Mouse (Mus musculus) forelimb bud, embryonic 11.5 days (tissue): Measurements from ENCODE around the gene Tuba1c.
"Not testable (repeated sequence)": the region's sequence is repeated elsewhere in the genome, so short reads cannot be mapped to it uniquely, and the experiment has no call there.

ENCODE experiments used
- DNase-seq: peaks from one replicate; pipeline ENCODE4 v3.0.0-alpha.2; 2012; ENCODE audit warnings: low read depth, low spot score

Tuba1c gene

DNA sequence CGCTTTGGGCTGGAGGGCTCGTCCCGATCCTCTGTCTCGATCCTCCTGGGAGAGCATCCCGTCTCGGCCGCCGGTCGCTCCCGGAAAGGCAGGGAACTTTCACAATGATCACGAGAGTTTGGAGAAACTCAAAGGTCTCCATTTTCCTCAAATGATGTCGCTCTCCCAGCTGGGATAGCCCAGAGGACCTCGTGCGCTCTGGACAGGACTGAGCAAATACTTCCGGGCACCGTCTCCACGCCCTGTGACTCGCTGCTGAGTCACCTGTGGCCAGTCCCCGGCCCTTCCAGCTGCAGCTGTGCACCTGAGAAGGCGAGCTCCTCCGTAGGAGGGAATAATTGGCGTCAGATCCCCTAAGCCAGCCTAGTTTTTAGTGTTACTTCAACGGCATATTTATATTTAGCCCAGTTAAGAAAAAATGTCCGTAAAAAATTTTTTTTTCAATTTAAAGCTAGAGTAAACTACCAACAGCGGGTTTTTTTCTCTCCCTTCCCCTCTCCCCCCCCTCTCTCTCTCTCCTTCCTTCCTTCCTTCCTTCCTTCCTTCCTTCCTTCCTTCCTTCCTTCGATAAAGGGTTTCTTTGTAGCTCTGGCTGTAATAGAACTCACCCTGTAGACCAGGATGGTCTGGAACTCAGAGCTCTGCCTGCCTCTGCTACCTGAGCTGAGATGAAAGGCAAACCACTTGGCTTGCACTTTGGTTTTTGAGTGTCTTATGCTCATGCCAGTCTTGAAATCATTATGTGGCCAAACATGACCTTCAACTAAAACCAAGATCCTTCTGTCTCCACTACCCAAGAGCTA, 1.1 kb downstream of the Tuba1c start:
- no peak for DNase-seq

DNA sequence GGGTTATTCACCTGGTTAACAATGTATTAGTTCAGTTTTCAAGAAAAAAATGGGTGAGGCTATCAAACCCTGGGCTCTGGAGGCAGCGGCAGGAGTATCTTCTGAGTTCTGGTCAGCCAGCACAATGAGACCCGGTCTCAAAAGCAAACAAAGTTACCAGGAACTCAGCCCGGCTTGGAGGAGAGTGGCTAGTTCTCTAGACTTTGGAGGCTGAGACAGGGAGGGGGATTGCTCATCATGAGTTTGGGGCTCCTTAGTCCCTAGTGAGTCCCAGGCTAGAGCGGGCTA, 1.6 kb downstream of the Tuba1c start:
- no peak for DNase-seq

DNA sequence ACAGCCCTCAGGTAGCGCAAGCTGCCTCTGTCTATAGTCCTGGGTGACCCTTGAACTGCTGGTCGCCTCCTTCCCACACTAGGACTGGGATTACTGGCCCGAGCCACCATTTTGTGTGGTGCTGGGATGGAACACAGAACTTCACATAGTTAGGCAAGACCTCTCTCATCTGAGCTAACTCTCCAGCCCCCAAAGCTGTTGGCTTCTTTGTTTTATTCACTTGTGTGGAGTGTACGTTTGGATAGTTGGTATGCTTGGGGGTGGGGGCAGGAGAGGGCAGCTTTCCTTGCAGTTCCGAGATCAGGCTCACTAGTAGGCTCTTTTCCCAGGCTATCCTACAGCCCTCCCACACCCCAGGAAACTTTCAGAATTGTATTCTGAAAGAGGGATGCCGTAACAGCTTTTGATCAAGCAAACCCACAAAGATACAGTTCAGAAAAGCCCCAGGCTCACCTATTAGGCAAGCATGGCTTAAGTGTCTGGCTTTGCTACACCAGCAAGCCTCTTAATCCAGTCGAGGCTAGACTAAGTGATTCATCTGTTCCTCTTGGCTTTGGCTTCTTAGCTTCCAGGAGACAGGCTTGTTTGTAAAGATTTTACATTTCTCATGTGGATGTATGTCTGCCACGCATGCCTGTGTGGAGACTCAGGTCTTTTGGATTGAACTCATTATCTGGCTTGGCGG, 2.5 kb downstream of the Tuba1c start:
- DNase-seq, result no peak

DNA sequence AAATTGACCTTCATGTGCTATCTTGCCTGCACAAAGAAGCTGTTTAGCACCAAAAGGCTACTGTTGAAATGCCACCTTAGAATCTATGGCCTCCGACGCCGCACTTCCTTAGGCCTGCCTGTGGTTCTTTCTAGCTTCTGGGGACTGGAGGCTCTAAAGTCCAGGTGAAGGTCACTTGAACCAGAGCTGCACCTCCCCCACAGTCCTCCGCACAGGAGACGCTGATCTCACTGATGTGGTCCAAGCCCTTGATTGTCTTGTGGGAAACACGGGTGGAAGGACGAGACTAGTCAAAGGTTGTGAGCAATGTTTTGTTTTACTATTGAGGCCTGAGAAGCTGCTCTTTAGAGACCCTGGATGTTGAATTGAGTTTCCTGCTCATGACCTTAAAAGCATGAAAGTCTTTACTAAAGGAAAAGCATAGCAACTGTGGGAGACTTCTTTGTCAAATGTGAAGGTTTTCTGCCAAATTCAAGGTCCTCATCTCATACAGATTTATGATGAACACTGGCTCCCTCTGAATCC, 3.1 kb downstream of the Tuba1c start:
- no peak for DNase-seq

DNA sequence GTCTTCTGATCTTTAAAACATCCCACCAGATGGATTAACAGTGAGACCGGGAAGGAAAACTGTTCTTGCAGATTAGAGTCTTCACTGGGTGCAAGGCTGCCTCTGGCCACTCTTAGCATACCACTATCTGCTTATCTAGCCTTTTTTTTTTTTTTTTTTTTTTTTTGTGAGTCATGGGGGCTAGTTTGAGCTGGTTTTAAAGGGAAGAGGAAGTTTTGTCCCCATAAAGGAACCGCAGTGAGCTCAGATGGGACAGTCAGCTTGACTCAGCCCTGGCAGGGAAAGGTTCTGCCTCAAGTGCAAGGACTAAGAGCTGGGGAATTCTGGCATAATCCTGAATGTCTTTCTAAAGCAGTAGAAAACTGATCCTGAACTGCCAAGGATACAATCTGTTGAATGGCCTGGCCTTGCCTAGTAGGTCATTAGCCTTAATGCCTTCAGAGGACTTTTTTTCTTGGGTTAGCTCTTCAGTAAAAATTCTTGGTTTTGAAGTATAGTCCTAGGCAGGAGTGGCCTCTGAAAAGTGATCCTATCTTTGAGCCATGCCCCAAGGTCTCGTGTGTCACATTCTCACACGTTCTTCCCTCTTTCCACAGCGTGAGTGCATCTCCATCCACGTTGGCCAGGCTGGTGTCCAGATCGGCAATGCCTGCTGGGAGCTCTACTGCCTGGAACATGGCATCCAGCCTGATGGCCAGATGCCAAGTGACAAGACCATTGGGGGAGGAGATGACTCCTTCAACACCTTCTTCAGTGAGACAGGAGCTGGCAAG, 4.0 kb downstream of the Tuba1c start:
- DNase-seq, result no peak

DNA sequence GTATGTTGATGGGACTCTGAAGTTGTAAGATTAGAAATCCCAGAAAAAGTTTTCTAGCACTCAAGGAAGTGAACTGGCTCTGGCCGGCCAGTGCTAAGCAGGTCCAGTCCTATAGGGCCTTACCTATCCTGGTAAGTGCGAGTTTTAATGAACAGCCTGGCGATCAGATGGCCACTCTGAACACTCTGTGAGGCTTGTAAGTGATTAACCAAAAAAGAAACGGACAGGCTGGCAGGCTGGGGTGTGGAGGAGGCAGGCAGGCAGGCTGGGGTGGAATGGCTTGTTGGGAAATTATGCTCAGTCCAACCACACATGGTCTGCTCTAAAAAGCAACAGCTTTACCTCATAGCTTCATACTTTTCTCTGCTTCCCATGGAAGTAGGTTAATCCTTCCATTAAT, 5.7 kb downstream of the Tuba1c start:
- no peak for DNase-seq

DNA sequence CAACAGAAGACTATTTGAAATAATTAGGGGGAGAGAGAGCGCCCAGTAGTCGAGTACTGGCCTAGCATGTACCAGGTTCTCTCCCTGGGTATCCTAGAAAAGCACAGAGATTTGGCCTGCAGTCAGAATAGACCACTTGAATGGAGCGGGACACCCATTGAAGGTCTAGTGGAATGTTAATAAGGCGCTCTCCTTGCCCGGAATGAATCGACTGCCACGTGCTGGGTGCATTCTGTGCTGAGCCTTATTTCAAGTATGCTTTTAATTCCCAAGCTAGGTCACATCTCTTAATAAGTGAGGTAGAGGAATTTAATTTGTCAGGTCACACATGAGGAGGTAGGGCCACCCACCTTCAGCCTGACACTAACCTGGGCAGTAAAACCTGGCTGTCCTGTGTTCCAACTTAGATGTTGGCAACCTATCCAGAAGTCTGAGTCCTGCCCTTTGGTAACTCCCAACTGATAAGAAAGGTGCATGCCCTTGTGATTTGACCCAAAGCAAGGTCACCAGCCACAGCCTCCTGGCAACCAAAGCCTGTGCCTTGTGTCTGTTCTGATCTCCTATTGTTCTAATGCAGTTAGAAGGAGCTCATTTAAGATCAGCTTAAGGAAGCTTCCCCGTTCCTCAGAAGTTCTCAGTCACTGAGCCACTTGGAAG, 6.7 kb downstream of the Tuba1c start:
- DNase-seq, result no peak

DNA sequence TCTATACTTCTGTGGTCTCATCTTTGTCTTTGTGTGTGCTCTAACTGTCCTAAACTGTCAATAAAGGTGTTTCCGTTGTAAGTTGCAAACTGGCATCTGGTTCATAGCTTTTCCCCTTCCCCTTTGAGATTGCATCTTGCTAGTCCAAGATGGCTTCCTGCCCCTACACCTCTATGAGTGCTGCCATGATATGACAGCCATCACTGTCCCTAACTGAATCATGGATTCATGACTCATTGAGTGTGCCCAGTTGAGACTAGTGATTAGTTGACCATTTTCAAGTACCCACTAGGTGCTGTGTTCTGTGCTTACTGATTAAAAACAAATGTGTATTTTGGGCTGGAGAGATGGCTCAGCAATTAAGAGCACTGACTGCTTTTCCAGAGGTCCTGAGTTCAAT, 8.3 kb downstream of the Tuba1c start:
- DNase-seq, result no peak

DNA sequence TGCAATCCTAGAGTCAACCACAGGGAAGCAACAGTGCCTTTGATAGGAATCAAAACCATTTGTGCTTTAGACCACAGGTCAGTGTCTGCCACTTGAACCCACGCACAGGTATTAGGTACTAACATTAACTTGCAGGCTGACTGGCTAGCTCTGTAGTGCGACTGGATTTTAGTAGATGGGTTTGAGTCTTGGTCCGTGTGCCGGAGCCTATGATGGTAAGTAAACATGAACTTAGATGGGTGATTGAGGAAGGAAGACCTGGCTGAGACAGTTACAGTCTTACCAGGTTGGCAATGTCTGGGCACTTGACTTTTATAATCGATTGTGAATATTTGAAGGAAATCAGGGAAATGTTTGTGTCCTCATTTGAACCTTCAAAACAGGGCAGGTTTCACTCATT, 9.1 kb downstream of the Tuba1c start:
- no peak for DNase-seq

DNA sequence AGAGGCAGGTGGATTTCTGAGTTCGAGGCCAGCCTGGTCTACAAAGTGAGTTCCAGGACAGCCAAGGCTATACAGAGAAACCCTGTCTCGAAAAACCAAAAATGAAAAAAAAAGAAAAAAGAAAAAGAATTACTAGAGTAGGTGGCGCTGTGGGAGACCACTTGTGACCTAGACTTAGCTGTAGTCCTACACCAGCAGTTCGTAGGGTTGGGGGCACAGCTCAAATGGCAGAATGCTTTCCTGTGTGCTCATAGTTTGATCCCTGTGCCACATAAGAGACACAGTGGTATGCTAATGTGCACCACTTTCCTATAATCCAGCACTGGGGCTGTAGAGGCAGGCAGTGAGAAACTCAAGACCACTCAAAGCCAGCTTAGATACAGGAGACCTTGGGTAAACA, 9.6 kb downstream of the Tuba1c start:
- no peak for DNase-seq

DNA sequence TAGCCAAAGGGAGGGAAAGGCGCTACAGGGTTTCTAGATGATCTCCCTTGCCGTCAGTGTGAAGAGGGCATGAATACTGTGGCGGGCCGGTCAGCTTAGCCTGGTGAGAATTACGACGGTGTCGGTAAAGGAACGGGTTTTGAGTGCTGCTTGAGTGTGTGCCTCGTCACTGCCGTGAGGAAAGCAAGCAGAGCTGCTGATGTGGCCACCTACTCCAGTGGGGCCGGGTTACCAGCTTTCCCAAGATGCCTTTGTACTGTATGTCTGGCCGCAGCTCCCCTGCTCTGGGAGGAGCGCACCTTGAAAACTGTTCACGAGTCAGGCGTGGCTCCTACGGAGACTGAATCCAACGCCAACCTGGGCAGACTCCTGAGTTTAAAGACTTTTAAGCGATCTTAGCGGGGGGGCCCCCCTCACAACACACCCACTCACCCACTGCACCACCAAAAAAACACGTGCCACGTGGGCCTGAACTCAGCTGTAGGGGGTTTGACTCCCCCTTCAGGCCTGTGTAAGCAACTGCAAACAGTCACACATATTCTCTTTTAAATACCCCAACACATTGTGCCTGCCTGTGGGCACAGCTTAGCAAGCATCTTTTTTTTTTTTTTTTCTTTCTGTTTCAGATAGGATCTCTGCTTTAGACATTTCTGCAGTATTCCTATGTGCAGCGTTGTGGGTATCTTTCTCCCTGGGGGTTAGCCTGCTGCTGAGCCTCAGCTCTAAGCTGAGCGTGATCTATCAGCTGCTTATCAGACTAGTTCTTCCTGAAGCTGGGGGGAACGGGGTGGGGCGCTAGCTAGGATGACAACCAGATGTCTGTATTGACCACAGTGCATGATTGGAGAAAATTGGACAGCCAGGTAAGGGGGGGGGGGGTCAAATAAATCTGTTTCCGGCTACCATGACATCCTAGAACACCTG, 10.6 kb downstream of the Tuba1c start:
- no peak for DNase-seq

DNA sequence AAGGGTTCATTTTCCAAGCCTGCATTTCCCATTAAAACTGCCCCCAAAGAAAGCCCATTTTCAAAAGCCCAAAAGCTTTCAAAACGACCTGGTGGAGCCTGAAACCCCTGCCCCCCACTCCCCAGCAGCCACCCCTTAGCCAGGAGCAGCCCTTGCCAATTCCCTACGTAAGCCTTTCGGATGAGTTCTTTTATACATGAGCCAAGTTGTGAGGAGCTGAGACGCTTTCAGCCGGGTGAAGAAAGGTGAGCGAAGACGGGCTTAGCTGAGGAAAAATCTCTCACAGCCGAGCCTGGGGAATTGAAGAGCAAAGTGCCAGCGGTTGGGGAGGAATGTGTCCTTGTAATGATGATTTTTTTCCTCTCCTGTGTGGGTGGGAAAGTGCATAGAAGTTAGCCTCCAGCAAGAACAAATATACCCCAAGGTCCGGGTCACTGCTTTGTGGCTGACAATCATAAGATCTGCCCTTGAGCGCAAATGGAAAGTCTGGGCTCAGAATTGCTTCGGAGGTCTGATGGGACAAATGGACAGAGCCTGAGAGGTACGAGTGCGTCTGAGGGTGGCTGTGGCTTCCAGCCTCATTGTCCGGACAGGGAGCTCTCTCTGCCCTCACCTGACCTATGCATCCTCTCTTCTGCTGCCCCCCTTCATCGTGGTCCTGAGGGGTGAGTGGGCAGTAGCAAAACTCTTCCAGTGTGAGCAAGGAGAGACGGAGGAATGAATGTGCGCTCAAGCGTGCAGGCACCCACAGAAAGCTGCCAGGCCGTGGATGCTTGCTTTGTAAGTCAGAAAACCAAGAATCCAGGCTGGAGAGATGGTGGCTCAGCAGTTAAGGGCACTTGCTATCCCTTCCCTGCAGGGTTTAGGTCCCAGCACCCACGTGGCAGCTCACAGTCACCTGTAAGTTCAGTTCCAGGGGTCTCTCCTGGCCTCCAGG, 11.5 kb downstream of the Tuba1c start:
- DNase-seq, result no peak

DNA sequence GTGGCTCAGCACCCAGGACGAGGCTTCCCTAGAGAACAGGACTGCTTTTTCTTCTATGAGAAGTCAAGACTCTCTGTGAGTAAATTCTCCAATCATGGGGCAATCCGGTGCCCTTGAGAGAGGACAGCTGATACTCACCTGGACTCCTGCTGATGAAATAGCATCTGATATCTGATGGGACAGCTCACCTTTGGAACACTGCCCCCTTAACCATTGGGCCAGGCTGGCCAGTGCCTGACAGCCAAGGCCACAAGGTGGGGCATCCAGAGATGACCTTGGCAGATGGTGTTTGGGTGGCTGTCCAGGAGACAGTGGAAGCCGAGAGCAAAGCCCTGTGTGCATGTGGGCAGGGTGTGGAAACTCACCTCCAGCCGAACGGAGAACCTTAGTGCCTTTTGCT, 12.6 kb downstream of the Tuba1c start:
- no peak for DNase-seq

DNA sequence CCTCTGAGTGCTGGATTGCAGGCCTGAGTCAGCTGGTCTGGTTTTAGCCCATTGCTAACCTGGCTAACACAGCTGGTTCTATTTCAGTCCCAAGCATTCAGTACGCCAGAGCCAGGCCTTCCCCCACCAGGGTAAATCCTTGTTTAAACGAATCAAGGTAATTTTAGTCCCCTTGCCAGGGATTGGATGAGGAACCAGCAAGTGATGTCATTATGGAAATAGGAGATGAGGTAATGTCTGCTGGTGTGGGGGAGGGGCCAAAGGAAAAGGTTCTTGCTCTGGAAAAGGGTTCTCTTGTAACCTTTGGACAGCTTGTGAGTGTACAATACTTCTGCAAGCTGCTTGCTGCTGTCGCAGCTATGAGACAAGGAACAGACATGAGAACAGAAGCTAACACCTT, 15.2 kb downstream of the Tuba1c start:
- DNase-seq, result no peak

DNA sequence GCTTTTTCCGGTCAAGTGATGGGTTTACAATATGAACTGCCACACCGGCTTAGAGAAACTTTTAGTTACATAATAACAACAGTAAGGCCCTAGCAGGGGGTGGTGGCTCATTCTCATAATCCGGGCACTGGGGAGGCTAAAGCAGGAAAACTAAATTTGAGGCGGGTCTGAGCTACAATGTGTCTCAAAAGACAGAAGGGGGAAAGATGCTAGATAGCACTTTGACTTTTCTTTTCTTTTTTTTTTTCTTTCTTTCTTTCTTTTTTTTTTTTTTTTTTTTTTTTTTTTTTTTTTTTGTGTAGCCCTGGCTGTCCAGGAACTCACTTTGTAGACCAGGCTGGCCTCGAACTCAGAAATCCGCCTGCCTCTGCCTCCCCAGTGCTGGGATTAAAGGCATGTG, 16.0 kb downstream of the Tuba1c start:
- not testable (repeated sequence) for DNase-seq

DNA sequence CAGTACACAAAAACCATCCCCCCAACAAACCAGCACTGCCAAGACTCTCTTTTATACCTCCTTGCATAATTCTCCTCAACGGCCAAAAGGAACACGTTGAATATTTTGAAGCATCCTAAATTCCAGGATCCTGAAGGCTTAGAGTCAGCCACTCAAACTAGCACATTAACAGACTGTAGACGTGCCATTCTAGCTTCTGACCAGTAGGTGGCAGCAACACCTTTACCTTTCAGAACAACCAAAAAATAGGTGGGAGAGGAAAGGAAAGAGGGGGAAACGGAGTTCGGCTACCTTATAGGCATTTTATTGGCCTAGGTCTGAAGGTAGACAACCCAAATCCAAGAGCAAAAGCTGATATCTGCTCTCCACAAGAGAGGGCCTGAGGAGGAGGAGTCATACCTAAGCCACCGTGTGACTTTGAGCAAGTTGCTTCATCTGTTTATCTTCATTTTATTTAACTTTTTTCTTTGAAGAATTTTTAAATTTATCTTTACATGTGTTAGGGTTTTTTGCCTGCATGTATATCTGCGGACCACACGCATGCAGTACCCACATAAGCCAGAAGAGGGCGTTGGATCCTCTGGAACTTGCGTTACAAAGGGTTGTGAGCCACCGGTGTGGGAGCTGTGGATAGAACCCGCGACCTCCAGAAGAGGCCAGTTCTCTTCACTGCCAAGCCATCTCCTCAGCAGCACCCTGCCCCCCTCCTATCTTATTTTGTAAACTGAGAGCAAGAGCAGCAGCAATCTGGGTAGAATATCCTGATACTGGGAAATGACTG, 20.0 kb downstream of the Tuba1c start:
- peak; percentile 78 for DNase-seq

DNA sequence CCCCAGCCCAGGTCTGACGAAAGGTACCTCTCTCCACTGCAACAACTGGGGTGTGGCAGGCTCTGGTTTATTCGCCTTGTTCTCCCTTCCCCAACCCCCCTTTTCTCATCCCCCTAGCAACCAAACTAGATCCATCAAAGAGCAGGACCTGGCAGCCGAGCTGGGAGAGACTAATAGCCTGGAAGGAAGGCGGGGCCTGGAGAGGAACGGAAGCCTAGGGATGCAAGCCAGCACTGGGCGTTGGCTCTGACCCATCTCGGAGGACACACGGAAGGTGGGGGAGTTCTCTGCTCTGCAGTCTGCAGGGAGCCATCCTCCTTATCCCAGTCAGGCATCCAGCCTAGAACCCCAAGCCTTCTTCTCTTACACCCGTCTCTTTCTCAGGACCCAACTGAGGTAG, 23.7 kb downstream of the Tuba1c start:
- DNase-seq, result no peak

DNA sequence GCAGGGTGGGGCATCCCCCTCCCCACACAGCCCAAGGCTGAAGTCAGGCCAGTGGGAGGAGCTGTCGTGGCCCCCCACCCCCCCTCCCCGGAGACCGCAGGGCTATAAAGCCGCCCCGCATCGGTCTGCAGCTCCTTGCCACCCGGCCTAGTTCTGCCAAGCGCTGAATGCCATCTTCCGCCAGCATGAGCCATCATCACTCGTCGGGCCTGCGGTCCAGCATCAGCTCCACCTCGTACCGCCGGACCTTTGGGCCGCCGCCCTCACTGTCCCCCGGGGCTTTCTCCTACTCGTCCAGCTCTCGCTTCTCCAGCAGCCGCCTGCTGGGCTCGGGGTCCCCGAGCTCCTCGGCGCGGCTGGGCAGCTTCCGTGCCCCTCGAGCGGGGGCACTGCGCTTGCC, 25.3 kb downstream of the Tuba1c start, which contains the start of gene Prph:
TSS of gene Prph (plus strand) at position 135 of the 400 bp plus-strand sequence.
- no peak for DNase-seq

DNA sequence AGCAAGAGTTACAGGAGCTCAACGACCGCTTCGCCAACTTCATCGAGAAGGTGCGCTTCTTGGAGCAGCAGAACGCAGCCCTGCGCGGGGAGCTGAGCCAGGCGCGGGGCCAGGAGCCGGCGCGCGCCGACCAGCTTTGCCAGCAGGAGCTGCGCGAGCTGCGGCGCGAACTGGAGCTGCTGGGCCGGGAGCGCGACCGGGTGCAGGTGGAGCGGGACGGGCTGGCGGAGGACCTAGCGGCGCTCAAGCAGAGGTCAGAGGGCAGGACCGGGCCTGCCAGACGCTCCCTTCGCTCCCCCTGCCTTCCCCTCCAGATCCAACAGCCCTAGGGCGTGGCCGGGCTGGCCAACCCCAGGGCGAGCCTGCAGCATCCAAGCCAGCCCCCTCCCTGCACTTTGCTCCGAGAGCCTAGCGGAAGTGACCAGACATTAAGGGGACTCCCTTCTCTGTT, 25.8 kb downstream of the Tuba1c start:
- no peak for DNase-seq
